Mouse (Mus musculus) liver, postnatal 0 days (tissue): Measurements from ENCODE around the gene Rbms3. TPM values are rescaled to one million over a fixed set of nuclear protein-coding genes. Genes with fewer than 3 reads are reported as not detected.

Experiments used
- ATAC-seq: fragments of 200-750 bp; cut with Nextera tagmentation; 2 replicates; pipeline ENCODE4 v1.8.0; 2017; ENCODE audit warnings: mild to moderate bottlenecking, moderate library complexity
- DNase-seq: peaks from one replicate; pipeline ENCODE4 v3.0.0-alpha.2; 2016
- H3K27ac ChIP-seq: fragments of 300-500 bp; sonication (generic); 2 replicates; pipeline ENCODE4 v1.5.1; 2014; ENCODE audit warnings: antibody characterized with exemption, moderate library complexity, mild to moderate bottlenecking, low read depth
- H3K27me3 ChIP-seq: fragments of 300-500 bp; sonication (generic); 2 replicates; pipeline ENCODE4 v1.6.1; 2014; ENCODE audit warnings: low read length, control low read depth, mixed read lengths; ENCODE audit not compliant: insufficient read depth
- H3K36me3 ChIP-seq: fragments of 300-500 bp; sonication (generic); replicated peaks from 2 replicates; pipeline ENCODE4 v1.6.1; 2014; ENCODE audit warnings: mild to moderate bottlenecking, control low read depth, low read length, moderate library complexity, mixed read lengths; ENCODE audit not compliant: insufficient read depth
- H3K4me1 ChIP-seq: fragments of 300-500 bp; sonication (generic); 2 replicates; pipeline ENCODE4 v1.6.1; 2014; ENCODE audit warnings: antibody characterized with exemption, mild to moderate bottlenecking, control low read depth; ENCODE audit not compliant: insufficient read depth
- H3K4me2 ChIP-seq: fragments of 300-500 bp; sonication (generic); 2 replicates; pipeline ENCODE4 v1.6.1; 2014; ENCODE audit warnings: low read depth, mild to moderate bottlenecking, low read length, moderate library complexity, mixed read lengths
- H3K4me3 ChIP-seq: fragments of 300-500 bp; sonication (generic); 2 replicates; pipeline ENCODE4 v1.5.1; 2014; ENCODE audit warnings: low read depth, low read length
- H3K9ac ChIP-seq: fragments of 300-500 bp; sonication (generic); replicated peaks from 2 replicates; pipeline ENCODE4 v1.6.1; 2014; ENCODE audit warnings: mild to moderate bottlenecking, moderate library complexity
- H3K9me3 ChIP-seq: fragments of 300-500 bp; sonication (generic); 2 replicates; pipeline ENCODE4 v1.6.1; 2016; ENCODE audit warnings: mild to moderate bottlenecking, control low read depth, low read length, mixed read lengths
- CTCF ChIP-seq: sonication (generic); IDR thresholded peaks from 2 replicates; pipeline ENCODE4 v1.5.1; 2016; ENCODE audit warnings: antibody characterized with exemption, low read depth
- EP300 ChIP-seq: IDR thresholded peaks from 2 replicates; pipeline ENCODE4 v1.6.1; 2016; ENCODE audit warnings: antibody characterized with exemption, low read depth, mild to moderate bottlenecking
- WGBS: fragments of 180-500 bp; shearing (Covaris S2); extraction: QIAGEN DNeasy Blood & Tissue Kit; methylation state at CpG from one replicate; pipeline ENCODE4 v1.1.7; 2014; ENCODE audit not compliant: insufficient replicate concordance; 5-methylcytosine and 5-hydroxymethylcytosine counted together
- polyA plus RNA-seq: library from polyadenylated mRNA; unstranded; fragments of >200 nt; fragmentation: Nextera tagmentation; extraction: Ambion mirVana; gene quantifications from 2 replicates; pipeline ENCODE4 v1.2.1, GENCODE M21; 2015

The Rbms3 gene
- polyA plus RNA-seq, 1 experiment from 2014 or later = 2.8 TPM

GRCm38 (mm10) chr9:116807166-116808081, 822.3 kb downstream of the Rbms3 start:
- DNase-seq (no peak), ATAC-seq (no peak)
- WGBS = 76% methylated on average over 16 of the region's 16 CpGs
- H3K27me3 ChIP-seq = no peaks in the 10 kb centered on the region
- H3K9me3 ChIP-seq = no peaks in the 10 kb centered on the region
- no peak overlapping the region for H3K4me2 ChIP-seq
- no peaks in the 10 kb centered on the region for H3K36me3 ChIP-seq
- H3K27ac ChIP-seq = no peak overlapping the region; the same call in 1 of the 2 replicates
- TF ChIP-seq CTCF = no peak
- TF ChIP-seq EP300 = no peak
- H3K4me3 ChIP-seq = no peak overlapping the region
- H3K4me1 ChIP-seq = no peaks in the 10 kb centered on the region
- no peak overlapping the region for H3K9ac ChIP-seq

- no peaks in the 10 kb centered on the region for H3K36me3 ChIP-seq
These were observed 826.4 kb downstream of the Rbms3 start for GRCm38 (mm10) chr9:116803292-116803731.

GRCm38 (mm10) chr9:116802602-116803001, 827.1 kb downstream of the Rbms3 start:
- H3K27me3 ChIP-seq = no peaks in the 10 kb centered on the region
- H3K4me3 ChIP-seq = no peak overlapping the region
- TF ChIP-seq EP300 (no peak), CTCF (peak; percentile 31; the same call in 1 of the 2 replicates)
- no peak overlapping the region for H3K27ac ChIP-seq
- WGBS = 61% methylated on average over 7 of the region's 7 CpGs
- no peak overlapping the region for H3K9ac ChIP-seq
- ATAC-seq (no peak), DNase-seq (no peak)
- no peaks in the 10 kb centered on the region for H3K4me1 ChIP-seq
- H3K36me3 ChIP-seq = no peaks in the 10 kb centered on the region
- H3K4me2 ChIP-seq = no peak overlapping the region
- H3K9me3 ChIP-seq = no peaks in the 10 kb centered on the region

More at GRCm38 (mm10) chr9:116803292-116803731, 826.4 kb downstream of the Rbms3 start:
- no peak for DNase-seq
- Histone ChIP-seq H3K4me2 (no peak overlapping the region), H3K4me1 (no peaks in the 10 kb centered on the region), H3K27me3 (no peaks in the 10 kb centered on the region), H3K27ac (no peak overlapping the region), H3K4me3 (no peak overlapping the region), H3K9me3 (no peaks in the 10 kb centered on the region), H3K9ac (no peak overlapping the region)
- no peak for ATAC-seq
- 73% methylated on average over 3 of the region's 3 CpGs for WGBS
- TF ChIP-seq CTCF = no peak

- no peak for DNase-seq
- no peak for TF ChIP-seq EP300
- no peak for TF ChIP-seq CTCF
- H3K4me1 ChIP-seq = no peaks in the 10 kb centered on the region
- no peak overlapping the region for H3K4me3 ChIP-seq
- no peaks in the 10 kb centered on the region for H3K36me3 ChIP-seq
- no peak overlapping the region for H3K27ac ChIP-seq
- no peak overlapping the region for H3K4me2 ChIP-seq
- H3K27me3 ChIP-seq = no peaks in the 10 kb centered on the region
- 68% methylated on average over 2 of the region's 2 CpGs for WGBS
- ATAC-seq = no peak
- H3K9ac ChIP-seq = no peak overlapping the region
- H3K9me3 ChIP-seq = no peaks in the 10 kb centered on the region
These were observed 834.3 kb downstream of the Rbms3 start for GRCm38 (mm10) chr9:116795240-116795955.

- Histone ChIP-seq H3K4me3 (no peak overlapping the region), H3K27me3 (no peaks in the 10 kb centered on the region), H3K4me1 (no peaks in the 10 kb centered on the region), H3K9me3 (no peaks in the 10 kb centered on the region), H3K4me2 (no peak overlapping the region), H3K36me3 (no peaks in the 10 kb centered on the region), H3K27ac (no peak overlapping the region), H3K9ac (no peak overlapping the region)
- WGBS = 77% methylated on average over 7 of the region's 7 CpGs
- DNase-seq (no peak), ATAC-seq (no peak)
- no peak for TF ChIP-seq EP300
- no peak for TF ChIP-seq CTCF
These were observed 837.9 kb downstream of the Rbms3 start for GRCm38 (mm10) chr9:116791850-116792249.

GRCm38 (mm10) chr9:116786136-116787046, 843.3 kb downstream of the Rbms3 start:
- no peak for ATAC-seq
- Histone ChIP-seq H3K36me3 (no peaks in the 10 kb centered on the region), H3K4me1 (no peaks in the 10 kb centered on the region), H3K27me3 (no peaks in the 10 kb centered on the region), H3K9ac (no peak overlapping the region), H3K9me3 (no peaks in the 10 kb centered on the region), H3K4me3 (no peak overlapping the region), H3K4me2 (no peak overlapping the region), H3K27ac (no peak overlapping the region)
- no peak for TF ChIP-seq CTCF
- TF ChIP-seq EP300 = no peak
- DNase-seq = no peak
- WGBS = 69% methylated on average over 11 of the region's 11 CpGs
